Mouse (Mus musculus) forebrain, embryonic 13.5 days (tissue): ENCODE measurements around the gene Atp23. TPM values are rescaled to one million over a fixed set of nuclear protein-coding genes. Genes with fewer than 3 reads are reported as not detected.
A peak's percentile ranks its signal among the peaks of the same experiment; 100 is the strongest.

Experiments
- ATAC-seq: fragments of 200-750 bp; cut with Nextera tagmentation; 2 replicates; pipeline ENCODE4 v1.8.0; 2017
- H3K27ac ChIP-seq: fragments of 300-500 bp; sonication (generic); 2 replicates; pipeline ENCODE4 v1.5.1; 2015; ENCODE audit warnings: inconsistent platforms, mild to moderate bottlenecking, moderate library complexity
- H3K27me3 ChIP-seq: fragments of 300-500 bp; sonication (generic); 2 replicates; pipeline ENCODE4 v1.6.1; 2015; ENCODE audit warnings: mild to moderate bottlenecking, inconsistent platforms
- H3K36me3 ChIP-seq: fragments of 300-500 bp; sonication (generic); 2 replicates; pipeline ENCODE4 v1.6.1; 2015; ENCODE audit warnings: mild to moderate bottlenecking, inconsistent platforms; ENCODE audit not compliant: poor library complexity, severe bottlenecking
- H3K4me1 ChIP-seq: fragments of 300-500 bp; sonication (generic); 2 replicates; pipeline ENCODE4 v1.6.1; 2015; ENCODE audit warnings: inconsistent platforms
- H3K4me2 ChIP-seq: fragments of 300-500 bp; sonication (generic); 2 replicates; pipeline ENCODE4 v1.6.1; 2015; ENCODE audit warnings: inconsistent platforms, mild to moderate bottlenecking, moderate library complexity
- H3K4me3 ChIP-seq: fragments of 300-500 bp; sonication (generic); 2 replicates; pipeline ENCODE4 v1.5.1; 2015; ENCODE audit warnings: mild to moderate bottlenecking, inconsistent platforms
- H3K9ac ChIP-seq: fragments of 300-500 bp; sonication (generic); 2 replicates; pipeline ENCODE4 v1.6.1; 2015; ENCODE audit warnings: mild to moderate bottlenecking, inconsistent platforms
- H3K9me3 ChIP-seq: fragments of 300-500 bp; sonication (generic); replicated peaks from 2 replicates; pipeline ENCODE4 v1.6.1; 2016; ENCODE audit warnings: inconsistent platforms
- WGBS: fragments of 180-500 bp; shearing (Covaris S2); methylation state at CpG from one replicate; pipeline ENCODE4 v1.1.7; 2015; 5-methylcytosine and 5-hydroxymethylcytosine counted together
- polyA plus RNA-seq: library from polyadenylated mRNA; unstranded; fragments of >200 nt; fragmentation: Nextera tagmentation; extraction: Ambion mirVana; gene quantifications from 2 replicates; pipeline ENCODE4 v1.2.1, GENCODE M21; 2015

Gene Atp23
- polyA plus RNA-seq: 9.0 and 9.9 TPM in 2 replicates

GRCm38 (mm10) chr10:126900821-126901487, at the start of gene Atp23:
Atp23 (minus strand) TSS chr10:126901355.
- peak; percentile 86 for ATAC-seq
- WGBS: 0% methylated on average over 44 of the region's 56 CpGs
- Histone ChIP-seq H3K27ac (no peak within 1 kb of the TSS), H3K27me3 (no peaks in the 10 kb centered on the region), H3K4me1 (peaks cover 15% of the 10 kb centered on the region), H3K36me3 (peaks cover 8% of the 10 kb centered on the region; the same call in 1 of the 2 replicates), H3K4me2 (peak within 1 kb of the TSS; percentile 99), H3K9me3 (no peaks in the 10 kb centered on the region), H3K4me3 (peak within 1 kb of the TSS; percentile 72), H3K9ac (peak within 1 kb of the TSS; percentile 77)

- 94% methylated on average over 4 of the region's 4 CpGs for WGBS
- no peaks in the 10 kb centered on the region for H3K4me1 ChIP-seq
- no peak overlapping the region for H3K9ac ChIP-seq
- no peaks in the 10 kb centered on the region for H3K27me3 ChIP-seq
- no peak overlapping the region for H3K4me3 ChIP-seq
- no peak for ATAC-seq
- H3K27ac ChIP-seq: no peak overlapping the region
- no peaks in the 10 kb centered on the region for H3K9me3 ChIP-seq
- H3K36me3 ChIP-seq: no peaks in the 10 kb centered on the region
- H3K4me2 ChIP-seq: no peak overlapping the region
These were observed 49.4 kb upstream of the Atp23 start for GRCm38 (mm10) chr10:126950572-126950971.

- Histone ChIP-seq H3K27me3 (no peaks in the 10 kb centered on the region), H3K36me3 (no peaks in the 10 kb centered on the region), H3K9ac (no peak overlapping the region), H3K4me2 (no peak overlapping the region), H3K27ac (no peak overlapping the region), H3K4me3 (no peak overlapping the region), H3K4me1 (no peaks in the 10 kb centered on the region), H3K9me3 (no peaks in the 10 kb centered on the region)
- no peak for ATAC-seq
- 82% methylated on average over 5 of the region's 5 CpGs for WGBS
These were observed 48.7 kb upstream of the Atp23 start for GRCm38 (mm10) chr10:126949824-126950223.

GRCm38 (mm10) chr10:126945531-126945930, 44.4 kb upstream of the Atp23 start:
- Histone ChIP-seq H3K27ac (no peak overlapping the region), H3K9me3 (no peaks in the 10 kb centered on the region), H3K36me3 (no peaks in the 10 kb centered on the region), H3K4me2 (no peak overlapping the region), H3K27me3 (no peaks in the 10 kb centered on the region), H3K4me1 (no peaks in the 10 kb centered on the region), H3K4me3 (no peak overlapping the region), H3K9ac (no peak overlapping the region)
- ATAC-seq: no peak
- 90% methylated on average over 5 of the region's 5 CpGs for WGBS

- Histone ChIP-seq H3K4me2 (no peak overlapping the region), H3K27ac (no peak overlapping the region), H3K36me3 (no peaks in the 10 kb centered on the region), H3K4me3 (no peak overlapping the region), H3K9me3 (peaks cover 6% of the 10 kb centered on the region; the same call in 1 of the 2 replicates), H3K4me1 (no peaks in the 10 kb centered on the region), H3K9ac (no peak overlapping the region), H3K27me3 (no peaks in the 10 kb centered on the region)
- 79% methylated on average over 7 of the region's 7 CpGs for WGBS
- ATAC-seq: no peak
These were observed 39.8 kb upstream of the Atp23 start for GRCm38 (mm10) chr10:126940949-126941348.

- Histone ChIP-seq H3K9ac (peak overlapping the region; percentile 21; the same call in 1 of the 2 replicates), H3K4me3 (no peak overlapping the region), H3K27ac (peak overlapping the region; percentile 63), H3K36me3 (no peaks in the 10 kb centered on the region), H3K4me2 (no peak overlapping the region), H3K27me3 (no peaks in the 10 kb centered on the region), H3K4me1 (peaks cover 15% of the 10 kb centered on the region), H3K9me3 (peaks cover 6% of the 10 kb centered on the region; the same call in 1 of the 2 replicates)
- ATAC-seq: peak; percentile 44
- WGBS: 54% methylated on average over 18 of the region's 18 CpGs
These were observed 34.6 kb upstream of the Atp23 start for GRCm38 (mm10) chr10:126935556-126936381.

- no peaks in the 10 kb centered on the region for H3K36me3 ChIP-seq
These were observed 34.0 kb upstream of the Atp23 start for GRCm38 (mm10) chr10:126935121-126935520.

GRCm38 (mm10) chr10:126934561-126934960, 33.4 kb upstream of the Atp23 start:
- H3K4me2 ChIP-seq: no peak overlapping the region
- no peaks in the 10 kb centered on the region for H3K36me3 ChIP-seq
- peaks cover 6% of the 10 kb centered on the region; the same call in 1 of the 2 replicates for H3K9me3 ChIP-seq
- no peak for ATAC-seq
- H3K4me3 ChIP-seq: no peak overlapping the region
- no peaks in the 10 kb centered on the region for H3K27me3 ChIP-seq
- H3K4me1 ChIP-seq: peaks cover 28% of the 10 kb centered on the region
- 95% methylated on average over 13 of the region's 13 CpGs for WGBS
- H3K9ac ChIP-seq: no peak overlapping the region
- no peak overlapping the region for H3K27ac ChIP-seq

More at GRCm38 (mm10) chr10:126935121-126935520, 34.0 kb upstream of the Atp23 start:
- WGBS: 82% methylated on average over 8 of the region's 8 CpGs
- no peak overlapping the region for H3K4me3 ChIP-seq
- ATAC-seq: no peak
- peaks cover 22% of the 10 kb centered on the region for H3K4me1 ChIP-seq
- peak overlapping the region; percentile 21; the same call in 1 of the 2 replicates for H3K9ac ChIP-seq
- peak overlapping the region; percentile 63 for H3K27ac ChIP-seq
- H3K4me2 ChIP-seq: no peak overlapping the region
- peaks cover 6% of the 10 kb centered on the region; the same call in 1 of the 2 replicates for H3K9me3 ChIP-seq
- H3K27me3 ChIP-seq: no peaks in the 10 kb centered on the region

GRCm38 (mm10) chr10:126931760-126932139, 30.6 kb upstream of the Atp23 start:
- H3K4me2 ChIP-seq: no peak overlapping the region

GRCm38 (mm10) chr10:126931123-126931759, 30.1 kb upstream of the Atp23 start:
- H3K9ac ChIP-seq: no peak overlapping the region; the same call in 1 of the 2 replicates
- peak overlapping the region; percentile 86 for H3K27ac ChIP-seq
- no peak overlapping the region for H3K4me3 ChIP-seq
- H3K27me3 ChIP-seq: no peaks in the 10 kb centered on the region
- no peaks in the 10 kb centered on the region for H3K36me3 ChIP-seq
- peaks cover 60% of the 10 kb centered on the region for H3K4me1 ChIP-seq
- no peak for ATAC-seq
- 60% methylated on average over 8 of the region's 8 CpGs for WGBS
- no peaks in the 10 kb centered on the region for H3K9me3 ChIP-seq
- no peak overlapping the region for H3K4me2 ChIP-seq

More at GRCm38 (mm10) chr10:126931760-126932139, 30.6 kb upstream of the Atp23 start:
- H3K9me3 ChIP-seq: no peaks in the 10 kb centered on the region
- peaks cover 56% of the 10 kb centered on the region for H3K4me1 ChIP-seq
- ATAC-seq: no peak
- H3K27me3 ChIP-seq: no peaks in the 10 kb centered on the region
- no peak overlapping the region for H3K4me3 ChIP-seq
- H3K27ac ChIP-seq: peak overlapping the region; percentile 86
- no peak overlapping the region for H3K9ac ChIP-seq
- H3K36me3 ChIP-seq: no peaks in the 10 kb centered on the region

GRCm38 (mm10) chr10:126930270-126931121, 29.3 kb upstream of the Atp23 start:
- Histone ChIP-seq H3K27ac (peak overlapping the region; percentile 86), H3K4me3 (no peak overlapping the region), H3K9me3 (no peaks in the 10 kb centered on the region), H3K9ac (peak overlapping the region; percentile 49), H3K4me1 (peaks cover 64% of the 10 kb centered on the region), H3K27me3 (no peaks in the 10 kb centered on the region), H3K4me2 (peak overlapping the region; percentile 23; the same call in 1 of the 2 replicates), H3K36me3 (no peaks in the 10 kb centered on the region)
- 18% methylated on average over 14 of the region's 15 CpGs for WGBS
- ATAC-seq: peak; percentile 31
